Mouse (Mus musculus): ENCODE measurements around the gene Ndc1.

Gene Ndc1

DNA sequence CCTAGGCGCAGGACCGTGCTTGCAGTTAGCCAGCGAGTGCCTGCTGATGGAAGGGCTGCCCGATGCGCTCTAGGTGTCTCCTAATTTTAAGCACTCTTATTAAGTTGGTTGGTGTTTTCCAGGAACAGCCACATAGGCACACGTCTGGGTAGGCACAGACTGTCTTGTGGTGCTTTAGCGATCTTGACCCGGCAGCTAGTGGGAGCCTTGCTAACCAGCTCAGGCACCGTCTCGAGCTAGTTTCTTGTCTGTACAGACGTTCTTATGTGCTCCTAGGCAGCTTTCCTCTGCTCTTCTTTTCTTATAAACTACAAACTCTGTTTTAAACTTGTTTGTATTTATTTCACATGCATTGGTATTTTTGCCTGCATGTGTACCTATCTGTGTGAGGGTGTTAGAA, 76.0 kb downstream of the Ndc1 start:
- DNase-seq = no peak

DNA sequence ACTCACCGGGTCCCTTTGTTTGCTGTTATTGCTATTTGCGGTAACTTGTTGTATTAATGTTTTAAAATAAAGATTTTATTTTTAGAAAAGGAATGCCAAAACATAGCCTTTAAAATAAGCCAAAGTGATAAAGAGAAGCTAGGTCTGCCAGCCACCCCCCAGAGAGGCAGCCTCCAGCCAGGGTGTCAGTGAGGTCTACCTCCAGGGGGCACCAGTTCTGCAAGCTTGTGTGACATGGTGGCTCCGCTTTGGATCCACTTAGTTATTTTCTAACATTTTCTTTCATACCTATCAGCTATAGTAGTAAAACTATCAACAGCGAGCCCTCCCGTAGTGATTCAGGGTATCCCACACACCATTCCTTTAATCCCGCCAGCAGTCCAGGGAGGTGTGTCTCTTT, 80.9 kb downstream of the Ndc1 start:
- peak in 1 of 2 experiments; percentile 64 for DNase-seq

DNA sequence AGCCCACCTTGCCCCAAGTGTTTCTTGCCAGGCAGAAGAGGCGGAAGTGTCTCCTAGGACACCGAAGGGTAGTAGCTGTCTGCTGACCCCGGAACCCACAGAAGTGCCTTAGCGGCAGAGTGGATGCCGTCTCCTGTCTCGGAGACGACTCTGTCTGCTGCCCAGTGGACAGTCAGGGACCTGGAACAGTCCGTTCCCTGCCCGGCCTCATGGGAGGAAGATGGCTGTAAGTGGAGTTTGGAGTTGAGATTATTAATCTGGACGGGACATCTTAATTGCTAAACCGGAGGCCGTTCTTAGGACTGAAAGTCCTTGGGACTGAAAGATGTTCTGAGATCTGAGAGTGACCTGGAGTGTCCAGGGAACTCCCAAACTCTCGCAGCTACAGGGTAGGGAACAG, 81.9 kb downstream of the Ndc1 start:
- peak; percentile 20 to 61 for DNase-seq

DNA sequence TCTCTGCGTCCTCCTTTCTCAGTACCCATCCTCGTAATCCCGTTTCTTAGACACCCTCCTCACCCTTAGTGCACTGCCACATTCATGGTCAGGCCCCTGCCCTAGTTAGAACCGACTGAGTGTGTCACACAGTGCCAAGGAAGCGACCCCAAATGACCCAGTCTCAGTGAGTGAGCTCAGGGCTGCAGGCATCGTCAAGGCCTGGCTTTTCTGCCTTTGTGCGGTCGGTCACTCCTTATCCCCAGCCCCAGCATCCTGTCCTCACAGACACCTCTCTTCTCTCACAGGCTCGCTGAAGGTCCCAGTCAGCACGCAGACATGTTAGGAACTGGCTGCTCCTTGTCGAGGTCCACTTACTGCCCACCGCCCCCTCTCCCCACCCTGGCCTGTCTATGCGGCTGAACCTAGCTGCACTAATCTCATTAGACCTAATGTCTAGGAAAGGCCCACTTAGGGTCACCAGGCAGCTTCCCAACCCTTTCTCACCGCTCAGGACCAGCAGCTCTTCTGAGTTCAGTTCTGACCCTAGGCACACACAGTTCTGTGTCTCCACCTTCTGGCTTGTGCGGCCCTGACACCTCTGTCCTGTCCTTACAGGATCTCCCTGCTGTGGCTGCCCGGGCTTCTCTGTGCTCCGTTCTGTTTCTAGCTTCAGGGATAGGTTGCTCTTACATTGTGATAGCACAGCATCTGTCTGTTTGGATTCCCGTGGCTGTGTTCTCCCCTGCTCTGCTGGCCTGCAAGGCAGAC, 84.9 kb downstream of the Ndc1 start:
- peak; percentile 39 to 56 for DNase-seq

DNA sequence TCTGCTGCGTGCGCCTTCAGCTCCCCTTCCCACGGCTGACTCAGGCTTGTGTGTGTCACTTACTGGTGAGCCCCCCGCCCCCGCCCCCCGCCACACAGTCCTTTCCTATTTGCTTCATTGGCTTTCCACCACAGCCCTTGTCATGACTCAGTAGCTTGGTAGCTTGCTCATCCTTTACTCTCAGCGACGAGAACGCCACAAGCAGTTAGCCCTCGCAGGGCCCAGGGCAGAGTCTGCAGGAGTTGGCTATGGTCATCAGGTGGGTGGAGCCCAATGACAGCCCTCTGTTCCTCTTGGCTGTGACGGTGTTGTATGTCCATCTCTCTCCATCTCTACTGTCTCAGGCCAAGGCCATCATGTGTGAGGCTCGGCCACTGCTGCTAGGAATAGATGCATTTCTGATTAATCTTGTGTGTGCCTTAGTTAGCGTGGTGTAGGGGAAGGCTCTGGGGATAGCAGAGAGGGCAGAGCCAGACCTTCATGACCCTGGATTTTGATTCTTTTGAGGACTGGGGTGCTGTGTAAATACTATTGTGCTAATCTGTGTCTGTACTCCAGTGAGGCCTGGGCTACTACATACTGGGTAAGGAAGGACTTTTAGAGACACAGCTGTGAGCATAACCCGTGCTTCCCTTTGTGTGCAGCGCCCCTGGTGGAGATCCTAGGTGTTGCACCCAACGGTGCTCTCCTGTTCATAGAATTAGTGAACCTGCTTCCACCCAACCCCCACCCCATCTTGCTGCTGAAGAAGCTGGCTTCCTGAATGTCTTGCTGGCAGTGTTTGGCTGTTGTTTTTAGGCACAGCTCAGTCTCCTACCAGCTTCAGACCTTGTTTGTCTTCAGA, 85.8 kb downstream of the Ndc1 start:
- DNase-seq = peak; percentile 90 to 96

DNA sequence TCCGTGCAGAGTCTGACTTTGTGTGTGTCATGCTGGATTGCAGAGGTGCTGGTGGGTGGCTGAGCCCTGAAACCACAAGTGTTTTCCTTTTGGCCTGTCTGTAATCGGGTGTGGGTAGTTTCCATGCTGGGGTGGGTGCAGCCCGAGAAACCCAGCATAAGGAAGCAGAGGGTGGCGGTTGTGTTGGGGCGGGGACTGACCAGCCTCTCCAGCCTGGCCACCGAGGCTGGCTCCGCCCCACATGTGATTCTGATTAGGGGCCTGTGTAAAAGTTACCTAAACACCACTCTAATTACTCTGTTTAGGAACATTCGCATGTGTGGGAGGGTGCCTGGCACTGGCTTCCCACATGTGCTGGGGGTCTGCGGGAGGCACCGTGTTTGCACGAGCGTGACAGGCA, 90.0 kb downstream of the Ndc1 start:
- DNase-seq = no peak

DNA sequence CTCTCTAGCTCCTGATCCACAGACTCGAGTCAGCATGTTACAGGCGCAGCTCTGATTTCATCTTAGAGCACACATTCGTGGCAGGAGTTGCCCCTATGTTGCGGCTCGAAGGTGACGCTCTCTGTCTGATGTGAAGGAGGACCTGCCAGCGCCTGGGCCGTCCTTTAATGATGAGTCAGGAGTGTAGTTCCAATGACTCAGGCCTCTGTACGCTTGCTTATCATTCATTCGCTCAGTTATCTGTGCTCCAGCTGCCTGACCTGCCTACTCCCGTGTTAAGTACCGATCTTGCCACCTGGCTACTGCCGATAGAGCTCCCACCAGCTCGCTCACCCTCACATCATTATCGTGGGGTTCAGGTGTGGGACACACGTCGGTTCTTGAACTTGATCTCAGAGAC, 91.3 kb downstream of the Ndc1 start:
- no peak for DNase-seq

DNA sequence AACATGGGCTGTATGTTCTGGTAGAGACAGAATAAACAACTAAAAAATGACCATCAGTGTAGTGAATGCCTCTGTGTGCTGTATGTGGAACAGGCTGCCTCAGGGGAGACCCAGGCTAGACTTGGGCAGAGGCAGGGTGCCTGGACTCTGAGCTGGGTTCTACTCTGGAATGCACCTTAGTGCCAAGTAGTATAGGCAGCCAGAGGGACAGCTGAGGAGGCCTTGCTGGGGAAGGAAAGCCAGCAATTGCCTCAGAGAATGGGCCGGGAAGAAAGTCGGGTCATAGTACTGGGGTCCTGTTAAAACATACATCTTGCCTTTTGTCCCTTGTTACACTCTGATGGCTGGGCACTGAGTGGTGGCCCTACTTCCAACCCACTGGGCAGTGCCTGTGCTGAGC, 91.9 kb downstream of the Ndc1 start:
- peak; percentile 39 to 65 for DNase-seq

DNA sequence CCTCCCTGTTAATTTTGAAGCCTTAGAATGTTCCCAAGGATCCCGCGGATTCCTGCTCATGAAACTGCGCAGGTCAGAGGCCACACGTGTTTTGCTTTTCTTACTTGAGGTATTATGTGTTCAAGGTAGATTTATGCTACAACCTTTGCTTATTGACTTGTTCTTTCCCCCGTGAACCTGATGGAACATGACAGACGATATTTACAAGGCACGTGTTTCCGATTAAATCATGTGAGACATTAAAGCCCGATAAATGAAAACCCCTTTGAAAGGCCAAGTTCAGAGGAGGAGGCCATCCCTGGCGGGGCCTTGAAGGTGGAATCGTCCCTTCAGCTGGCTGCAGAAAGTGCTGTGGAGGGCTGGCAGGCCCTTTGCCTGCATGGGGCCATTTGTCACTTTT, 92.9 kb downstream of the Ndc1 start:
- no peak for DNase-seq
